Mouse (Mus musculus) embryonic fibroblast, embryonic 13.5 days (primary cell): ENCODE results near the gene Frmd4b.

Experiments
- CTCF ChIP-seq: IDR thresholded peaks from 2 replicates; pipeline ENCODE4 v1.5.1; 2011; ENCODE audit warnings: mild to moderate bottlenecking, control low read depth, low read length, moderate library complexity, borderline replicate concordance; ENCODE audit not compliant: insufficient read depth
- POLR2A ChIP-seq: IDR thresholded peaks from 2 replicates; pipeline ENCODE4 v1.6.1; 2011; ENCODE audit warnings: low read depth, mild to moderate bottlenecking, control low read depth, low read length, moderate library complexity

DNA sequence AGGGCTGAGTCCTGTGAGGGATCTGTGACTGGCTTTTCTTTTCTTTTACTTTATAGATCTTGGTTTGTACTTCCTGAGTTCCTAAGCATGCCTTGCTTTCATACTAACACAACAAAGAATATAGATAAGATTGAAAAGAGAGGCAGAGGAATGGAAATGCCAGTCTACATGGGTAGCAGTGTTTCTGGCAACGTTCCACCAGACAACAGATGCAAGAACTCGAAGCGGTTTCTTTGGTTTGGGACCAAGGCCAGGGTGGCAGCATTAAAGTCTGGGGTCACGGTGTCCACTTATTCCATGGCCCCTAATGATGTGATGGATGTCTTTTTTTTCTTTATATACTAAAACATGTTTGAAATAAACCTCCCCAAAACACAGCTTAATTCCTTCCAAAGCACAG is 63.9 kb downstream of the Frmd4b start:
- TF ChIP-seq CTCF (no peak), POLR2A (no peak)
